Mouse (Mus musculus): ENCODE measurements at regions not wholly inside any gene's neighbourhood (a gene's known extent, or its start where the extent isn't known, plus 50 kb on each side); places are given as distances from the start of the nearest gene placed in this dataset.

DNA sequence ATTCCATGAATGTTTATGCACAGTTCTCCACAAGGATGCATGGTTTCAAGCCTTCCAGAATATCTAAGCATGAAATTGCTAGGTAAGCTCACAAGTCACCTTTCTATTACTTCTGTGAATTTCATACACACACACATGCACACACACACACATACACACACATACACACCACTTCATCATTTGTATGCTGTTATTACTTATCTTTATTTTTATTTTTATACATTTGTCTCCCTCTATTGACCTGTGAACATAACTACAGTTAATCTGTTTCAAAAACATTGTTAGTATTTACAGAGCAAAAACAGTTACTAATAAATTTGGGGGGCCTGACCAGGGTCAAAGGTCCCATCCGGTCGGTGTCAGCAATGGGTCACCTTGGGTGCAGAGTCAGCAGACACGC, 212.6 kb upstream of the Depdc1a start:
- DNase-seq (ENCODE audit: low spot score in 2 of 2): peak in 1 of 2 experiments; percentile 2

DNA sequence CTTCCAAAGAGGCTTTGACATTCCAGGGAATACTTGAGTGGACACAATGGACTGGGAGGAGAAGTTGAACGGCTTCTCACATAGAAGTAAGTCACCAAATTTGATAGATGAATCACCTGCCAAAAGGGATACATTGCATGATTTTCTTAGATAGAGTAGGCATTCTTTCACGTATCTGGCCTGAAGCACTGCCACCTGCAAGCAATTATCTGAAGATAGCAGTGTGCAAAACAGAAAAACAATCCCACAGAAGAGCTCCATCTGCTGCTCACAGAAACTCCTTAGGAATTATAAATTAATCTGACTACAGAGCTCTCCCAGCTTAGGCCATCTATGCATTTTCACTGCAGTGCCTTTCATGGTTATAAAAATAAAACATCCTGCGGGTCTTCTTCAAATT, 177.8 kb upstream of the Depdc1a start:
- DNase-seq (ENCODE audit: low spot score in 2 of 2): peak in 1 of 2 experiments; percentile 6

DNA sequence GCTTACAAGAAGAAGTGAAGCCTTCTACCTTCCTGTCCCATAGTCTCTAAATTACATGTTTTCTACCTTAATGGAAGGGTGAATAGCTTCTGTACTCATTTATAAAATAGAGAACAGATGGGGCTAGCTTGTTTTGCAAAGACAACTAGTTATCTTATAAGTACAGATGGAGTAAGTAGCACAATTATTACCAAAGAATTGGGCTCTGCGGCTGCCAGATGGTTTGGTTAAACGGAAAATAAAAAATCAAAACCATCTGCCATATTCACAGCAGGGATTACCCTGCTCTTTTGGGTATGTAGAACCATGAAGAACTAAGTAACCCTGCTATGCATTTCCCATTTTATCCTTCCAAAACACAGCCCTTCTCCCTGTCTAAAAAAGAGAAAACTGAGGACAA, 147.2 kb upstream of the Depdc1a start:
- DNase-seq (ENCODE audit: low spot score in 2 of 2): no peak

DNA sequence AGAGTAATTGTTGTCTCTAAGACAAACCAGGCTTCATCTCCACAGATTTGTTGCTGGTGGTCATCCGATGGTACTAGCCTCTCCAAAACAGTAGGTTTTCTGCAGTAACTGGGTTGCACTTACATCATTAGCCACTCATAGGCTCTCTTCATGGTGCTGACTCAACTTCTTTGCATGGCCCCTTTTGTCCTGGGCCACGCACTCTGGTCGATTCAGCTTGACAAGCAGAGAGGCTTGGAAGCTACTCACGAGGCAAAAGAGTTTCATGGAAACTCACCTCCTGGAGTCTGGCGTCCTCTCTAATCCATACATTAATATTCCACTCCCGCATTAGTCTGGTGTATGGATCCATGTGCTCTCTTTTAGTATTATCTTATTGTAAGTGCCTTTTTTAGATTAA, 141.5 kb upstream of the Depdc1a start:
- no peak for DNase-seq (ENCODE audit: low spot score in 2 of 2)

DNA sequence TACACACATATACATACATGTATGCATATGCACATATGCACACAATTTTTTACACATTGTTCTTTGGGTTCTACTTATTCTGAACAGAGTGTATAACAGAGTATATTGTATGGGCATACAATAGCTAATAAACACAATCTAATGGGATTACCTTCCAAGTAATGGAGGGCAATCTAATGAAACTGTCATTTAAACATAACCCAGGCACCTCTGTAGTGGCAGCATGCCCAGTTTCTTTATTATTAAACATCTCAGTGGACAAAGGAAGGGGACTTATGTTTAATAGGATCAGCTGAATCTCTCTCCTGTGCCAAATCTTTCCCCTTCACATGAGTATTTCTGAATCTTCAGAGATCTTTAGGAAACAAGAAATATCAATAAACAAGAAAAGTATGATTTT, 122.1 kb upstream of the Depdc1a start:
- DNase-seq (ENCODE audit: low spot score in 2 of 2): no peak

Data from right cerebral cortex, adult 2 months (tissue).